9 mouse cellular contexts compared by ENCODE assay signal in genomic region chr3:86143343-86143742, GRCm38 (mm10). TPM values are rescaled to one million over a fixed set of nuclear protein-coding genes. Genes with fewer than 3 reads are reported as not detected.
DNase-seq lines count a peak whose midpoint lies in the region; ATAC-seq and TF ChIP-seq lines count a peak whose summit lies in the region.
"Had no signal": no experiment of that assay in that cellular context is flagged by ENCODE, and none has a peak within 500 bp of the region (broad histone marks: within the 10 kb centered on the region; RNA-seq: fewer than 3 reads in every experiment).

No protein-coding gene starts in this region.

- no peak overlapping the region for H3K27ac ChIP-seq in kidney, embryonic 16.5 days (ENCODE audit: low read length)
- peak overlapping the region; percentile 45 for H3K27ac ChIP-seq in macrophage

- no peak for DNase-seq in kidney, postnatal 10 days
- no peak for DNase-seq in G1E (ENCODE audit: low spot score)
- DNase-seq in retina, embryonic 14.5 days (ENCODE audit: low spot score): no peak
- no peak for DNase-seq in layer of hippocampus, adult 18-20 months (ENCODE audit: low spot score in 2 of 2)
- DNase-seq in c-Kit-positive CD71-positive TER-119-positive erythroid progenitor cells, embryonic 14.5 days (ENCODE audit: low spot score): no peak
- DNase-seq: adrenal gland, postnatal 36 days had no signal

- H3K9ac ChIP-seq in kidney, embryonic 16.5 days (replicated peaks; ENCODE audit: low read length): 0 out of 2 replicates have a peak overlapping the region, but pooled peaks have one; percentile 17

- H3K4me3 ChIP-seq in kidney, embryonic 16.5 days (ENCODE audit: low read length): no peak overlapping the region
- H3K4me3 ChIP-seq in G1E (ENCODE audit: low read depth, low read length) (peak overlapping the region; percentile 96; the same call in 1 of the 2 replicates), macrophage (ENCODE audit: inconsistent target) (peak overlapping the region; percentile 29; the same call in 1 of the 2 replicates)

- no peaks in the 10 kb centered on the region for H3K9me3 ChIP-seq in kidney, embryonic 16.5 days (ENCODE audit: low read length)
- no peaks in the 10 kb centered on the region for H3K9me3 ChIP-seq in G1E (replicated peaks)

- peaks cover 14% of the 10 kb centered on the region for H3K4me1 ChIP-seq in kidney, embryonic 16.5 days (ENCODE audit: insufficient read depth, low read length)
- peaks cover 27% of the 10 kb centered on the region for H3K4me1 ChIP-seq in G1E (ENCODE audit: insufficient read depth, low read depth, low read length)

- 0 out of 2 replicates have a peak overlapping the region, but pooled peaks have one; percentile 50 for H3K4me2 ChIP-seq in kidney, embryonic 16.5 days (replicated peaks; ENCODE audit: low read depth, low read length)

- H3K27me3 ChIP-seq in kidney, embryonic 16.5 days (ENCODE audit: insufficient read depth, low read length): no peaks in the 10 kb centered on the region
- H3K27me3 ChIP-seq in G1E (ENCODE audit: insufficient read depth, low read length): no peaks in the 10 kb centered on the region

- H3K36me3 ChIP-seq in kidney, embryonic 16.5 days (ENCODE audit: insufficient read depth, low read length): peaks cover 27% of the 10 kb centered on the region
- H3K36me3 ChIP-seq in G1E (replicated peaks) (peaks cover 41% of the 10 kb centered on the region), macrophage (ENCODE audit: inconsistent target) (peaks cover 27% of the 10 kb centered on the region; the same call in 1 of the 2 replicates)

- 68% methylated on average over 6 of the region's 6 CpGs for WGBS in kidney, embryonic 16.5 days
- WGBS in macrophage (ENCODE audit: missing documents): 89% methylated on average over 6 of the region's 6 CpGs

- peaks cover 26% of the 10 kb centered on the region for H3K79me2 ChIP-seq in macrophage (ENCODE audit: inconsistent target)

- TF ChIP-seq CTCF in G1E (IDR thresholded peaks at IDR 0.05; ENCODE audit: low read depth, low read length): no peak

- ATAC-seq in kidney, embryonic 16.5 days (ENCODE audit: low FRiP score, low TSS enrichment): peak; percentile 10
- ATAC-seq in G1E (ENCODE audit: extremely low read depth, insufficient number of reproducible peaks, low FRiP score, poor library complexity, severe bottlenecking): no peak
- ATAC-seq in erythroblast, adult 5-6 weeks (replicated peaks; ENCODE audit: low FRiP score, poor library complexity, severe bottlenecking): 0 out of 2 replicates have a peak, but pooled peaks have one; percentile 2

RNA-seq across cellular contexts. Expression of gene Rps3a1, which starts 0.8 kb away (rescaled TPM):
- polyA plus RNA-seq in kidney, embryonic 16.5 days (2015; fragmentation: Nextera tagmentation; extraction: Ambion mirVana): 1,116 and 1,127 TPM in 2 replicates
- 451 and 470 TPM in 2 replicates for total RNA-seq in G1E (2014; fragmentation: Nextera tagmentation)
- total RNA-seq in G1E (2017): 886 and 1,461 TPM in 2 replicates
- polyA plus RNA-seq in G1E (2012): 23.2 and 80.9 TPM in 2 replicates
- total RNA-seq in erythroblast, adult 5-6 weeks (2015; ENCODE audit: low replicate concordance): 667 and 844 TPM in 2 replicates
- 933 and 1,033 TPM in 2 replicates for total RNA-seq in erythroblast, adult 5-6 weeks (2017; ENCODE audit: low replicate concordance)
- 100 to 1,000 TPM in 1 of 26 experiments, 10 to 100 TPM in 25; 25.2 to 226 (median 42.1) TPM for total RNA-seq in macrophage (2018; cell fraction: chromatin; rRNA removed)
- total RNA-seq in macrophage (2018; cell fraction: cytosol; rRNA removed): 1,000 to 10,000 TPM in 13 of 26 experiments, 100 to 1,000 TPM in 13; 702 to 1,793 (median 977) TPM
- 100 to 1,000 TPM; 123 to 276 (median 187) TPM for total RNA-seq in macrophage (2018; cell fraction: nucleus; rRNA removed)
- 1,233 to 1,328 TPM (median 1,244 TPM) in 3 replicates for polyA plus RNA-seq in macrophage (2018)
- total RNA-seq in layer of hippocampus, adult 18-20 months (2021): 100 to 1,000 TPM; 445 to 459 TPM
